Mouse (Mus musculus) cerebellum, adult 8-10 months (tissue): Measurements from ENCODE around the gene Ppp1r35.
A peak's percentile ranks its signal among the peaks of the same experiment; 100 is the strongest.

Experiments
- DNase-seq: peaks from one replicate; pipeline ENCODE4 v3.0.0; 2022

Gene Ppp1r35

GRCm38 (mm10) chr5:137751988-137752387 is 26.7 kb upstream of the Ppp1r35 start:
- DNase-seq, result no peak

- DNase-seq, result no peak
These were observed 25.4 kb upstream of the Ppp1r35 start for GRCm38 (mm10) chr5:137753111-137753832.

GRCm38 (mm10) chr5:137755425-137755824 is 23.2 kb upstream of the Ppp1r35 start:
- no peak for DNase-seq

- no peak for DNase-seq
These were observed 22.5 kb upstream of the Ppp1r35 start for GRCm38 (mm10) chr5:137756106-137756505.

- DNase-seq, result peak; percentile 89
These were observed 21.6 kb upstream of the Ppp1r35 start for GRCm38 (mm10) chr5:137756882-137757661.

- DNase-seq, result peak; percentile 55
These were observed 20.8 kb upstream of the Ppp1r35 start for GRCm38 (mm10) chr5:137757887-137758286.

- DNase-seq, result no peak
These were observed 19.6 kb upstream of the Ppp1r35 start for GRCm38 (mm10) chr5:137758921-137759534.

- peak; percentile 86 for DNase-seq
These were observed 18.7 kb upstream of the Ppp1r35 start for GRCm38 (mm10) chr5:137759971-137760412.

GRCm38 (mm10) chr5:137764609-137765340 is 13.9 kb upstream of the Ppp1r35 start:
- no peak for DNase-seq

GRCm38 (mm10) chr5:137766270-137766669 is 12.4 kb upstream of the Ppp1r35 start:
- DNase-seq, result no peak

GRCm38 (mm10) chr5:137768475-137768874 is 10.2 kb upstream of the Ppp1r35 start:
- DNase-seq, result no peak

GRCm38 (mm10) chr5:137770709-137771108 is 7.9 kb upstream of the Ppp1r35 start:
- no peak for DNase-seq

GRCm38 (mm10) chr5:137772755-137773154 is 5.9 kb upstream of the Ppp1r35 start:
- DNase-seq, result no peak

- no peak for DNase-seq
These were observed 2.9 kb upstream of the Ppp1r35 start for GRCm38 (mm10) chr5:137775587-137776290.

- no peak for DNase-seq
These were observed 2.2 kb upstream of the Ppp1r35 start for GRCm38 (mm10) chr5:137776408-137776918.

GRCm38 (mm10) chr5:137777267-137777845 is 1.3 kb upstream of the Ppp1r35 start:
- no peak for DNase-seq

GRCm38 (mm10) chr5:137779053-137779933 is 644 bp downstream of the Ppp1r35 start:
- DNase-seq, result no peak

- no peak for DNase-seq
These were observed 3.0 kb downstream of the Ppp1r35 start for GRCm38 (mm10) chr5:137781661-137782060.

GRCm38 (mm10) chr5:137782776-137783522 is 4.3 kb downstream of the Ppp1r35 start:
- no peak for DNase-seq
